Mouse (Mus musculus): Measurements from ENCODE around the gene Krtap6-5. TPM values are rescaled to one million over a fixed set of nuclear protein-coding genes. Genes with fewer than 3 reads are reported as not detected.
"Not testable (repeated sequence)": the region's sequence is repeated elsewhere in the genome, so short reads cannot be mapped to it uniquely, and the experiment has no call there.

The Krtap6-5 gene
- not detected in 3 replicates for total RNA-seq (2017)

DNA sequence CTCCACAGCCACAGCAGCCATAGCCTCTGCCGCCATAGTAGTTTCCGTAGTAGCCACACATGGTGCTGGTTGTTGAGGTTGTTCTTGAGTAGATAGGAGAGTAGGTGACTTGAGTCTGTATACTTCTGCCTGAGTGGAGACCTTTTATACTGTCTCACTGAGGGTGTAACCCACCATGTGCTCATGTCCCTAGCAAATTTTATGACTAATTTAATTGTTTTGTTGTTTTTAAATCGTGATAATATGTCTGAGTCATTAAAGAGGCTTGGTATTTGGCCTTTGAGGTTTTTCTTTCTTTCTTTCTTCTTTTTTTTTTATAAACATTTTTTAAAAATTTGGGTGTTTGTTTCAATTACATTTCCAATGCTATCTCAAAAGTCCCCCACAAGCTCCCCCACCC lies at the start of gene Krtap6-5:
Gene Krtap6-5, minus strand, starts transcription at position 101 of the 400 bp plus-strand sequence.
- no peak for ATAC-seq (replicated peaks; ENCODE audit: insufficient number of reproducible peaks, low FRiP score, low TSS enrichment, poor library complexity, severe bottlenecking)

DNA sequence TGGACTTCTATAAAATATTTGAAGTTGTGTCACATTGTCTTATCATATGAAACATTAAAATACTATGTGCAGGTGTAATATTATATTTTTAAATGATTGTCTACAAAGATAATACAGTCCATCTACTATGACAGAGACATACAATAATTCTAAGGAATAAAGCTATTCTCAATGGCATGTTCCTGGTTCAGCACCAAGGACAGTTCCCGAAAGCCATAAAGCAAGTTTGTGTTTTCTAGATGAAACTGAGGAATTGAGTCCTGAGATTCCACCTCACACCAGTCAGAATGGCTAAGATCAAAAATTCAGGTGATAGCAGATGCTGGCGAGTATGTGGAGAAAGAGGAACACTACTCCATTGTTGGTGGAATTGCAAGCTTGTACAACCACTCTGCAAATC lies 23.4 kb upstream of the Krtap6-5 start:
- not testable (repeated sequence) for ATAC-seq (replicated peaks; ENCODE audit: insufficient number of reproducible peaks, low FRiP score, low TSS enrichment, poor library complexity, severe bottlenecking)

DNA sequence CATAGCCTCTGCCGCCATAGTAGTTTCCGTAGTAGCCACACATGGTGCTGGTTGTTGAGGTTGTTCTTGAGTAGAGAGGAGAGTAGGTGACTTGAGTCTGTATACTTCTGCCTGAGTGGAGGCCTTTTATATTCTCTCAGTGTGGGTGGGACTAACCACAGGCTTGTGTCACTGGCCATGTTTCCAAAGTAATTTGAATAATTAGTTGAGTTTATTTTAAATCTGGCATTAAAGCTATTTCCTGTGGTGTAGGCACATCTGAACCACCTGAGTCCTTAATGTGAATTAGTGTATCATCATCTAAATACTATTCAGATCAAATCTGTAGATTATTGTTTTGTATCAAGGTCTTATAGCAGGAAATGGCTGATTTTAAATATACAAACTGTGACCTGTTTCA lies 16.2 kb upstream of the Krtap6-5 start, which contains the start of gene 1110025L11Rik:
Gene 1110025L11Rik, minus strand, starts transcription at position 101 of the 400 bp plus-strand sequence.
- not testable (repeated sequence) for ATAC-seq (replicated peaks; ENCODE audit: insufficient number of reproducible peaks, low FRiP score, low TSS enrichment, poor library complexity, severe bottlenecking)

DNA sequence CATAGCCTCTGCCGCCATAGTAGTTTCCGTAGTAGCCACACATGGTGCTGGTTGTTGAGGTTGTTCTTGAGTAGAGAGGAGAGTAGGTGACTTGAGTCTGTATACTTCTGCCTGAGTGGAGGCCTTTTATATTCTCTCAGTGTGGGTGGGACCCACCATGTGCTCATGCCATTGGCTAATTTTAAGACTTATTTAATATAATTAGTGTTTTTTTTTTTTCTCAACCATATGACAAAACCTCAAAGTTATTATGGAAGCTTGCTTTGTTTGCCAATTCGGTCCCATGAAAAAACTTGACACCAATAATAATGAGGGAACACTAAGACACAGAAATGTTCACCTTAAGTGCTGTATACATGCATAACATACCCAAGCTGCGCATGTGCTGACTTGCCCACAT lies 6.3 kb downstream of the Krtap6-5 start, which contains the start of gene Gm10228:
Gene Gm10228, minus strand, starts transcription at position 101 of the 400 bp plus-strand sequence.
- not testable (repeated sequence) for ATAC-seq (replicated peaks; ENCODE audit: insufficient number of reproducible peaks, low FRiP score, low TSS enrichment, poor library complexity, severe bottlenecking)

DNA sequence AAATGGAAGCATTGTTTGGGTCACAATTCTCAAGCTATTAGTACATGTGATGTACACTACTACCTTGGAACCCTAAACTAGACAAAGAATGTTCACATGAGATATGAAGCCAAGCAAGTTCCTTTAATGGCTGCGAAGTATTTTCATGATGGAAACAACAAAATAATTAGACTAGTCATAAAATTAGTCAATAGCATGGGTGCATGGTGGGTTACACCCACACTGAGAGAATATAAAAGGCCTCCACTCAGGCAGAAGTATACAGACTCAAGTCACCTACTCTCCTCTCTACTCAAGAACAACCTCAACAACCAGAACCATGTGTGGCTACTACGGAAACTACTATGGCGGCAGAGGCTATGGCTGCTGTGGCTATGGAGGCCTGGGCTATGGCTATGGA lies 16.3 kb downstream of the Krtap6-5 start, which contains the start of gene Krtap6-1:
Gene Krtap6-1, plus strand, starts transcription at position 301 of the 400 bp plus-strand sequence.
- ATAC-seq (replicated peaks; ENCODE audit: insufficient number of reproducible peaks, low FRiP score, low TSS enrichment, poor library complexity, severe bottlenecking), result not testable (repeated sequence)

DNA sequence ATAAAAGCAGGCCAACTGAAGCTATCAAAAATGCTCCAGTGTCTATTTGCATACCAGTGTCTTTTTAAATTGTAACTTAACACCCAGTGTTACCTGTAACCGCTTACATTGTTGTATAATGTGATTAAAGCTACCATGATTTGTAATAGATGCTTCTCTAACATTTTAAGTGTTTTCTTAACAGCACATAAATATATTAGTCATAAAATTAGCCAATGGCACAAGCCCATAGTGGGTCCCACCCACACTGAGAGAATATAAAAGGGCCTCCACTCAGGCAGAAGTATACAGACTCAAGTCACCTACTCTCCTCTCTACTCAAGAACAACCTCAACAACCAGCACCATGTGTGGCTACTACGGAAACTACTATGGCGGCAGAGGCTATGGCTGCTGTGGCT lies 32.7 kb downstream of the Krtap6-5 start, which contains the start of gene Gm10229:
Gene Gm10229, plus strand, starts transcription at position 301 of the 400 bp plus-strand sequence.
- not testable (repeated sequence) for ATAC-seq (replicated peaks; ENCODE audit: insufficient number of reproducible peaks, low FRiP score, low TSS enrichment, poor library complexity, severe bottlenecking)

DNA sequence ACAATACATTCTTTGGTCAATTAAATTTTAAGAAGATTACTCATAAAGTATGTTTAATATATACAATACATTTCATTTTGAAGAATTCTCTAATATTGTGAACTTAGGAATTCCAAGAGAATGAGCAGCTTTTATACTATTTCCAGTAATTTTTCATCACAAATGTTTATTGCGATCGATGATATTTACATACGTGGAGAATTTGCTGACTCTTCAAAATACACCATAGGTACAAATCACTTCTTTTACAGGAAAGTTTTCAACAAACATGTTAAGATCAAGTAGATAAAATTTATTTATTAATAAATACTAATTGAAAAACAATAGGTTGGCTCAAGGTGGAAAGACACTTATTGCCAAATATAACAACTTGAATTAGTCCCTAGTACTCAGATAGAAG lies 33.7 kb downstream of the Krtap6-5 start:
- ATAC-seq (replicated peaks; ENCODE audit: insufficient number of reproducible peaks, low FRiP score, low TSS enrichment, poor library complexity, severe bottlenecking), result no peak

DNA sequence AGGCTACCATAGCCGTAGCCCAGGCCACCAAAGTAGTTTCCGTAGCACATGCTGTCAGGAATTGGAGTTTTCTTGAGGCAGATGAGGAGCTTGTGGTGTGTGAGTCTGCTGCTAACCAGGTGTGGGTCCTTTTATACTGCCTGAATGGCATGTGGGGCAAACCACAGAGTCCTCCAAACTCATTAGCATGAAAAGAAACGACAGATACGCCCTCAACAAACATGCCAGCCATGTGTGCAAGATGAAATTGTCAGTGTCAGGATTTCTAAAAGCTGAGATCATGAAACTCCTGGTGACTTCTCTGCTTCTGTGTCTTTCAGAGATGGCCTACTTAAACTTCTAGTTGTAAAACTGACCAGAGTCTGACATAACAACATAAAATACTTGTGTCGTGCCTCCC lies 37.0 kb downstream of the Krtap6-5 start, which contains the start of gene Krtap22-2:
Gene Krtap22-2, minus strand, starts transcription at position 101 of the 400 bp plus-strand sequence.
- no peak for ATAC-seq (replicated peaks; ENCODE audit: insufficient number of reproducible peaks, low FRiP score, low TSS enrichment, poor library complexity, severe bottlenecking)

Other genes starting within 250 kb of the Krtap6-5 start
- not detected in 3 replicates for gene Gm20741, start 235.7 kb downstream of the Krtap6-5 start, total RNA-seq (2017)
- gene Krtap15, start 227.7 kb downstream of the Krtap6-5 start, total RNA-seq (2017), result not detected in 3 replicates
- not detected in 3 replicates for gene Krtap14, start 221.7 kb downstream of the Krtap6-5 start, total RNA-seq (2017)
- gene Krtap19-1, start 178.5 kb downstream of the Krtap6-5 start, total RNA-seq (2017), result not detected in 3 replicates
- not detected in 3 replicates for gene Krtap19-2, start 173.6 kb downstream of the Krtap6-5 start, total RNA-seq (2017)
- gene Krtap19-3, start 169.8 kb downstream of the Krtap6-5 start, total RNA-seq (2017), result not detected in 3 replicates
- gene Krtap19-4, start 162.8 kb downstream of the Krtap6-5 start, total RNA-seq (2017), result not detected in 3 replicates
- gene Krtap19-5, start 151.4 kb downstream of the Krtap6-5 start, total RNA-seq (2017), result not detected in 3 replicates
- not detected in 3 replicates for gene Krtap19-9b, start 115.6 kb downstream of the Krtap6-5 start, total RNA-seq (2017)
- not detected in 3 replicates for gene Krtap16-3, start 85.0 kb downstream of the Krtap6-5 start, total RNA-seq (2017)
- not detected in 3 replicates for gene Krtap22-2, start 37.1 kb downstream of the Krtap6-5 start, total RNA-seq (2017)
- gene Gm10229, start 32.6 kb downstream of the Krtap6-5 start, total RNA-seq (2017), result not detected in 3 replicates
- not detected in 3 replicates for gene Krtap6-1, start 16.2 kb downstream of the Krtap6-5 start, total RNA-seq (2017)
- gene Gm10228, start 6.4 kb downstream of the Krtap6-5 start, total RNA-seq (2017), result not detected in 3 replicates
- not detected in 3 replicates for gene 1110025L11Rik, start 16.1 kb upstream of the Krtap6-5 start, total RNA-seq (2017)
- gene Krtap6-3, start 36.1 kb upstream of the Krtap6-5 start, total RNA-seq (2017), result not detected in 3 replicates
- gene Gm6358, start 93.0 kb upstream of the Krtap6-5 start, total RNA-seq (2017), result not detected in 3 replicates
- gene Gm10061, start 103.2 kb upstream of the Krtap6-5 start, total RNA-seq (2017), result not detected in 3 replicates
- not detected in 3 replicates for gene Gm9789, start 110.1 kb upstream of the Krtap6-5 start, total RNA-seq (2017)
- not detected in 3 replicates for gene Gm7735, start 121.6 kb upstream of the Krtap6-5 start, total RNA-seq (2017)
- not detected in 3 replicates for gene 1110057P08Rik, start 126.9 kb upstream of the Krtap6-5 start, total RNA-seq (2017)
- gene Krtap20-2, start 158.0 kb upstream of the Krtap6-5 start, total RNA-seq (2017), result not detected in 3 replicates